Mouse (Mus musculus) cortical plate, adult 2 months (tissue): ENCODE data around the gene Helz2.

ENCODE experiments used
- CTCF ChIP-seq: fragments of 200-500 bp; IDR thresholded peaks from 2 replicates; pipeline ENCODE4 v1.5.1; 2011; ENCODE audit warnings: mild to moderate bottlenecking, control low read depth, low read length; ENCODE audit not compliant: insufficient read depth; ENCODE audit errors: extremely low read depth
- POLR2A ChIP-seq: fragments of 200-500 bp; IDR thresholded peaks from 2 replicates; pipeline ENCODE4 v1.6.1; 2011; ENCODE audit warnings: mild to moderate bottlenecking, low read length, control low read depth; ENCODE audit not compliant: insufficient read depth; ENCODE audit errors: extremely low read depth

DNA sequence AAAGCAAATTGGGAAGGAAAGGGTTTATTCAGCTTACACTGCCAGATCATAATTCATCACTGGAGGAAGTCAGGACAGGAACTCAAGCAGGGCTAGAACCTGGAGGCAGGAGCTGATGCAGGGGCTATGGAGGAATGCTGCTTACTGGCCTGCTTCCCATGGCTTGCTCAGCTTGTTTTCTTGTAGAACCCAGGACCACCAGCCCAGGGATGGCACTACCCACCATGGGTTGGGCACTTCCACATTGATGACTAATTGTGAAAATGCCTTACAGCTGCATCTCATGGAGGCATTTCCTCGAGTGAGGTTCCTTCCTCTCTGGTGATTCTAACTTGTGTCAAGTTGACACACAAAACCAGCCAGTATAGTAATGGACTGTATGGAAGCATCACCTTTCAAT is 49.1 kb upstream of the Helz2 start:
- TF ChIP-seq CTCF (no peak), POLR2A (no peak)
